Mouse (Mus musculus): ENCODE measurements around the gene Treh.
"Not testable (repeated sequence)": the region's sequence is repeated elsewhere in the genome, so short reads cannot be mapped to it uniquely, and the experiment has no call there.

Treh gene

GRCm38 (mm10) chr9:44673005-44673404 lies at the start of gene Treh:
Gene Treh (plus strand): TSS chr9:44673233.
- DNase-seq (ENCODE audit: low spot score in 2 of 2), result no peak

DNA sequence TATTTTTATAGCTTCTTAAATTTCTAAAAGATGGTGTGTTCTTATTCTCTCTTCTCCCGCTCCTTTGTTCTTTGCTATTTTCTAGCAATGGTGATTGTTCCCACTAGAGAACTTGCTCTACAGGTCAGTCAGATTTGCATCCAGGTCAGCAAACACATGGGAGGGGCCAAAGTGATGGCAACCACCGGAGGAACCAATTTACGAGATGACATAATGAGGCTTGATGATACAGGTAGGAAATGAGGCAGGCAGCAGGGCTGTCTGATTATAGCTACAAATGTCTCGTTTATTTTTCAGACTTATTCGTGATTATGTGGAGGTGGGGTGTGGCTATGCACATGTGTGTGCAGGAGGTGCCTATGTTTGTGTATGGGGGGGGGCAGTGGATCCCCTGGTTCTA lies 48.6 kb upstream of the Treh start:
- no peak for DNase-seq (ENCODE audit: low spot score in 2 of 2)

DNA sequence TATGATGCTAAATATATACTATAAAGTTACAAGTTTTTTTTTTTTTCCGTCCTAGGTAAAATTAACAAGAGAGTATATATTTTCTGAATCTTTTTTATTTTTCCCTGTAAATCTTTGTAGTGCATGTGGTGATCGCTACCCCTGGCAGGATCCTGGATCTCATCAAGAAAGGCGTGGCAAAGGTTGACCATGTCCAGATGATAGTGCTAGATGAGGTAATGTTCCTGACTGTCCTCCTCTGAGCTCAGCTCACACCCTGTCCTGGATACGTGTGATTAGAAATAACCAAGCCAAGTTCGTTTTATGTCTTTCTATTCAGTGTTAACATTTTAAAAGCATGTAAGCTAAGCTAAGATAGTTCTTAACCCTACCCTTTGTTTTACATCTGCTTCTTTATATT lies 46.8 kb upstream of the Treh start:
- no peak for DNase-seq (ENCODE audit: low spot score in 2 of 2)

DNA sequence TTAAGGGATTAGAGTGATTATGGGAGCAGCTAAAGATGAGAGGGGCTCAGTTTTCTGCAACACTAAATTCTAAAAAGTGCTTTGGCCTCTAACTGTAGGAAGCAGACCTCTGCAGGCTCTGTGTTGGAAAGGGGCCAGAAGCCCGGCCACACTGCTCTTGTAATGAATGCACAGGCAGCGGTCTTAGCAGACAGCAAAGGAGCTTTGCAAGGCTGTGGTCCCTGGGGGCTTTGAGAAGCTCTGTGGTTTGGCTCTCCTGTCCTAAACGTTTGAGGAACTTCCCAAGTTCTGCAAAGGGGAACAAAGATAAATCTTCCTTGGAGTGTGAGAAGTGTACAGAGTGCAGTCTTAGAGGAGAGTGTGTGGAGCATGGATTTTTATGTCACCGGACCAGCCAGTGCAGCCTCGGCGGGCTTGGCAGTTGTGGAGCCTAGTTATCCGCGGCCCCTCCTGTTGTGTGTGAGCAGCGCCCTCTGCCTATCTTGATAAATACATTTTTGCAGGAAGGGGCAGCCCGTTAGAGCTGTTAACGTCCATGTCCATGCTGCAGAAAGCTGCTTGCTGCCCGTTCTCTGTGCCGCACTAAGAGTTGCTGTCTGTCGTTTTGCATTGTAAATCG lies 35.4 kb upstream of the Treh start:
- DNase-seq (ENCODE audit: low spot score in 2 of 2), result no peak

DNA sequence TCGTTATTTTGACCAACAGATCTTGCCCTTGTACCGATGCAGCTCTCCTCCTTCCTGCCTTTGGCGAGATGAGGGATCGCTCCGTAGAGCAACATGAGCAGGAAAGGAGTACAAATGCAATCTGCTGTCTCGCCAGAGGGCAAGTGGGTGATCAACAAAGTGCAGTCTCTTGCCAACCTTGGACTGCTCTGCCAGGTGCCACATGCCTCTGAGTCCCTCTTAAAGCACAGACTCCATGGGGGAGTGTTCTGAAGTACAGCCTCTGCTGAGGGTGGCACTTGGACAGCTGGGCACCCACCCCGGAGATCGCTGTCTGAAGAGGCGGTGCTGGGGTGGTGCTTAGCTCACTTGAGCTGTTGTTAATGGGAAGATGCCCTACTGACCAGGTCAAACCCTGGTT lies 34.3 kb upstream of the Treh start:
- not testable (repeated sequence) for DNase-seq (ENCODE audit: low spot score in 2 of 2)

- DNase-seq (ENCODE audit: low spot score in 2 of 2), result not testable (repeated sequence)
Measured at GRCm38 (mm10) chr9:44640028-44640427, 33.0 kb upstream of the Treh start.

GRCm38 (mm10) chr9:44640646-44641357 lies 32.2 kb upstream of the Treh start:
- no peak for DNase-seq (ENCODE audit: low spot score in 2 of 2)

DNA sequence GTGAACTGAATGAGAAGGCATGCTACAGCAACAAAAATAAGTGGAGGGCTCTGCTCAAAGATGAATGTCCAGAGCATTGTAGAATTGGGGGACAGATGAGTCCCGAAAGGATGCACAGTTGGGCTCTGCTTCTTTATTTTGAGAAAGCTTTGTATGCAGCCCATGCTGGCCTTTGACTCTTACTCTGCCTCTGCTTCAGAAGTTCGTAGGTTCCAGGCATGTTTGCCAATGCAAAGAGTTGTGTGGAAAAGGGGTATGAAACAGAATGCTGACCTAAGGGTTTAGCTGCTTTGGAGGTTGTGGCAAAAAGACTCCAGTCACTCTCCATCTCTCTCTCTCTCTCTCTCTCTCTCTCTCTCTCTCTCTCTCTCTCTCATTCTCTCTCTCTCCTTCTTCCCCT lies 31.4 kb upstream of the Treh start:
- DNase-seq (ENCODE audit: low spot score in 2 of 2), result no peak

- no peak for DNase-seq (ENCODE audit: low spot score in 2 of 2)
Measured at GRCm38 (mm10) chr9:44643103-44643502, 29.9 kb upstream of the Treh start.

GRCm38 (mm10) chr9:44644186-44644585 lies 28.8 kb upstream of the Treh start:
- no peak for DNase-seq (ENCODE audit: low spot score in 2 of 2)

GRCm38 (mm10) chr9:44645481-44645880 lies 27.6 kb upstream of the Treh start:
- DNase-seq (ENCODE audit: low spot score in 2 of 2), result no peak

GRCm38 (mm10) chr9:44645924-44646323 lies 27.1 kb upstream of the Treh start:
- DNase-seq (ENCODE audit: low spot score in 2 of 2), result no peak

DNA sequence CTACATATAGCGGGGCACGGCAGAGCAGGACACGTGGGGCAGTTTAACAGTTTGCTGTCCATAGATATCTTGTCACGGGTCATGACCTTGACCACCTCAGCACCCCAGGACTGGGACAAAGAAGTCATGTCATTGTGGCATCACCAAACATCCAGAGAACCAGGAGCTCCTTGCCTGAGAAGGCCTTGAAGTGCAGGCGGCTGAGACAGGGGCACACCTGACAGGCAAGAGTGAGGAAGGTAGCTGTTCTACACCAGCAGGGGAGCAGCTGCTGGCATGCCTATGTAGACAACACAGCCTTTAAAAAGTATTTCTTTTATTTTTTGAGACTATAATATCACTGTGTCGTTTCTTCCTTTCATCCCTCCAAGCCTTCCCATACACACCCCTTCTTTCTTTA lies 26.7 kb upstream of the Treh start:
- DNase-seq (ENCODE audit: low spot score in 2 of 2), result no peak

DNA sequence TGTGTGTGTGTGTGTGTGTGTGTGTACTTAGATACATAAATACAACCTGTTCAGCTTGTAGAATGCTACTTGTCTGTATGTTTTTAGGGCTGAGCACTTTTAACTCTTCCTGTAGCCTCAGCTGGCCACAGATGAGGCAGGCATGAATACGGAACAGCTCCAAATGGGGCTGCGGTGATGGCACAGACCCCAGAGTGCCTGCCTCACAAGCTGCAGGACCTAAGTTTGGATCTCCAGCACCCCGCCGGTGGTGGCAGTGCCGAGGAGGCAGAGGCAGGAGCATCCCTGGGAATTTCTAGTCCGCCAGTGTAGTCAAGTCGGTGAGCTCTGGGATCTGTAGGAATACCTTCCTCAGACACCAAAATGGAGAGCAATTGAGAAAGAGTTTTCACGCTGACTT lies 26.0 kb upstream of the Treh start:
- DNase-seq (ENCODE audit: low spot score in 2 of 2), result no peak

- DNase-seq (ENCODE audit: low spot score in 2 of 2), result no peak
Measured at GRCm38 (mm10) chr9:44647656-44648055, 25.4 kb upstream of the Treh start.

DNA sequence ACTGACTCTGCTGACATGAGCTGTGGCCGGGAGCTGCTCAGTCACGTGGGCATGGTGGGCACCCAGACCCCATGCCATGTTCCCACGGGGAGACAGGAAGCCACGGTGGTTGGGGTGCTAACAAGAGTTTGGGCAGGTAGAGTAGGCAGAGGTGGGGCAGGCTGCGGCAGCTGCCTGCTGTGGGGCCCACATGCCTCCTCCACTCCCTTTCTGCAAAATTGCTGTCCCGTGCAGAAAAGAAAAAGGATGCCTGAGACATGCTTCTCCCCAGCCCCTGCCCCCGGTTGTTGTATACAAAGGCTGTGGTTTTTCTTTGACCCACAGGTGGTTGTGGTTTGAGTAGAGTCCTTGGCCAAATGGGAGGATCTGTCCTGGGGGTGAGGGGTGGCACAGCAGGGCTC lies 24.2 kb upstream of the Treh start:
- no peak for DNase-seq (ENCODE audit: low spot score in 2 of 2)

GRCm38 (mm10) chr9:44652027-44652426 lies 21.0 kb upstream of the Treh start:
- peak; percentile 45 to 47 for DNase-seq (ENCODE audit: low spot score in 2 of 2)

DNA sequence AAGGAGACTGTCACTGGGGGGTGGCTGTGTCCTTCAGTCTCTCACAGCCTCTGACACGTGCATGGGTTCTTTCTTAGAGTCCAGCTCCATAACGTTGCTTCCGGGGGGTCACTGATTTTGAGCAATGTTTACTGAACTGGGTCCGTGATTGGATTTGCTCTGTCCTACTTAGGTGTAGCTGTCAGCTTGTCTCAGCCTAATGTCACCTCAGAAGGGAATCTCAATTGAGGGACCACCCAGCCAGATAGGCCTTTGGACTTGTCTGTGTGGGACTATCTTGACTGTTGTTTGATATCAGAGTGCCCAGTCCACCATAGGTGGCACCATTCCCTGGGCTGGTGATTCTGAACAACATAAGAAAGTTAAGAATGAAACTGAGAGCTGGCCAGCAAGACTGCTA lies 19.1 kb upstream of the Treh start:
- DNase-seq (ENCODE audit: low spot score in 2 of 2), result no peak

DNA sequence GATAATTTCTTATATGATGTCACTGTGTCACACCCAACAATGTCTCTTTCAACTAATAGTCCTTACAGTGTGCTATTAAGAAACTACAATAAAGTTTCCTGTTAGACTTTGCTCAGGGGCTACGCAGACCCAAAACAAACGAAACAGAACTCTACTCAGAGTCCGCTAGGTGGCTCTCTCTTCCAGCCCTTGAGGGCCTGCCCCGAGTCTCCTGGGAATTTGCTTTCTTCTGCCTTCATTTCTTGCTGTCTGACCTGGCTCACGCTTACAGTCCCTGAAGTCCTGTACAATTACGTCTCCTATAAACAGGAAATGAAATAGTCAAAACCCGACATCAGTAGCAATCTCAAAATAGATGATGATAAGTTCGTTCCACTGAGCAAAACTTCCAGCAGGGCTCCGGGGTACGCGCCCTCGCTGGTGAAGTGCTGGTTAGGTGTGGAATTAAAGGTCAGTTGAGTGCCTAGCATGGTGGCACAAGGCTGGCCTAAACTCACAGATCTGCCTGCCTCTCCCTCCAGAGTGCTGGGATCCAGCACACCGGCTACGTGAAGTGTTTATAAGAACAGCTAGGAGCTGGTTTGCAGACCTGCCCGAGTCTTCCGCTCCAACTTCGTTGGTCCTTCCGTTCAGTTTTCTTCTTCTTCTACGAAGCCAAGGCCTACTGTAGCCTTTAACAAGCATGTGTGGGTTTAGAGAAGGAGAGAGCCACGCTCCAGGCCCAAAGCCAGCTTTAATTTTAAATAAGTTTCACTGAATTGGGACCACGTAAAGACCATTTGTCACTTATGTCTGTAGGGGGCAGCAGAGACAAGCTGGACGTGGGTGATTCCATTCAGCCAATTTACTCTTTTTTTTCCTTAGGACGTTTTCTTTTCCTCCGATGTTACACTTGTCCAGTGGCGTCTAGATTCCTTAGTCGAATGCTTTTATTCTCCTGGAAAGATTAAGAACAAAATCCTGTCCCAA lies 17.7 kb upstream of the Treh start:
- DNase-seq (ENCODE audit: low spot score in 2 of 2), result peak in 1 of 2 experiments; percentile 49

- no peak for DNase-seq (ENCODE audit: low spot score in 2 of 2)
Measured at GRCm38 (mm10) chr9:44663706-44664105, 9.3 kb upstream of the Treh start.

- no peak for DNase-seq (ENCODE audit: low spot score in 2 of 2)
Measured at GRCm38 (mm10) chr9:44671416-44671815, 1.6 kb upstream of the Treh start.

- DNase-seq (ENCODE audit: low spot score in 2 of 2), result no peak
Measured at GRCm38 (mm10) chr9:44672291-44672865, 655 bp upstream of the Treh start.
